Mouse (Mus musculus): ENCODE results near the gene Coa5. TPM values are rescaled to one million over a fixed set of nuclear protein-coding genes. Genes with fewer than 3 reads are reported as not detected.

Coa5 gene
- total RNA-seq, 1 experiment from 2014 or later = 50.0 TPM

DNA sequence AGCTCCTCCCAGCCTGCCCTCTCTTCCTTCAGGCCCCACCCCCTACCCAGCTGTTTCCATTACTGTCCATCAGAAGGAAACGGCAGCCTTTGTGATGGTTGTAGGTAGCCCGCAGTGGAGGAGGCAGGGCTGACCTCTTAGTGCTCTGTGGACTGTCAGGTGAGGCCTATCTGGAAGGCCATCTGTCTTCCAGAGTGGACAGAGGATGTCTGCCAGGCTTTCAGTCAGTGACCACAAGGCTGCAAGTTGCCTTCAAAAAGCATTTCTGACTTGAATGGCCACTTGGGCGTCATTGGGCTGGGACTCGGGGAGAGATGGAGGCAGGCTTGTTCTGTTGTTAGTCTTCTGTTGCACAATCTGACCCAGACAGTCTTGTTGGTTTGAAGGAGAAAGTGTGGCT lies 50.4 kb downstream of the Coa5 start:
- ATAC-seq (ENCODE audit: extremely low read depth, insufficient number of reproducible peaks, low FRiP score, poor library complexity, severe bottlenecking) = no peak

DNA sequence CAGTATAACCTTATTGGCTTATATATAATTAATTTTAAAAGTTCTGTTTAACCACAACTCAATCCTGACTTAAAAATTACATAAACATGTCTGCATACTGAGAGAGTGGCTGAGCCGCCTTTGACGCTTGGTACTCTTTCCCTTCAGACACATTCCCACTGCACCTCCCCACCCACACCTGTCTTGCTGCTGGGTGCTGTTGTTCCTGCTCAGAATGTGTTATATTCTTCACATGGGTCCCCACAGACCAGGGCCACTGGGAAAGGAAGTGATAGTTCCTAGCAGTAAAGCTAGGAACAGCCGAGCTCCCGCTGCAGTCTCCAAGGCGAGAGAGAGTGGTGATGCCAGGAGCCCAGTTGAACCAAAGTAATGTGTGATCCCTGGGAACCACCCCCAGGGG lies 51.8 kb downstream of the Coa5 start:
- no peak for ATAC-seq (ENCODE audit: extremely low read depth, insufficient number of reproducible peaks, low FRiP score, poor library complexity, severe bottlenecking)

DNA sequence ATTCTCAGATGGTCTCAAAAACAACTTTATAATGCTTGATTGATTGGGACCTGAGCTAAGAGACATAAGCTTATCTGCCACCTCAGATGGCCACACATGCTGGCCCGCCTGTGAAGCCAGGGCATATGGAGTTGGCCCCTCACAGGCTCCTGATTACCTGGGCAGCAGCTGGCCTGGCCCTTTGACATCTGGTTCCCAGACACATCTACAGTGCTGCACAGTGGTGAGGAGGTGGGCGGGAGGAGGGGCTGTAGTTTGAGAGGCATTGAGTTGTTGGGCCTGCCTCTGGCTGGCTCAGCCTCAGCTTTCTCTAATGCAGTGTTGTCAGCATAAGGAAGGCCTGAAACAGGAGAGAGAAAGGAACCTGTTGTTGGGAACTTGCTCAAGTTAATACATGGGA lies 53.2 kb downstream of the Coa5 start:
- ATAC-seq (ENCODE audit: extremely low read depth, insufficient number of reproducible peaks, low FRiP score, poor library complexity, severe bottlenecking) = no peak

DNA sequence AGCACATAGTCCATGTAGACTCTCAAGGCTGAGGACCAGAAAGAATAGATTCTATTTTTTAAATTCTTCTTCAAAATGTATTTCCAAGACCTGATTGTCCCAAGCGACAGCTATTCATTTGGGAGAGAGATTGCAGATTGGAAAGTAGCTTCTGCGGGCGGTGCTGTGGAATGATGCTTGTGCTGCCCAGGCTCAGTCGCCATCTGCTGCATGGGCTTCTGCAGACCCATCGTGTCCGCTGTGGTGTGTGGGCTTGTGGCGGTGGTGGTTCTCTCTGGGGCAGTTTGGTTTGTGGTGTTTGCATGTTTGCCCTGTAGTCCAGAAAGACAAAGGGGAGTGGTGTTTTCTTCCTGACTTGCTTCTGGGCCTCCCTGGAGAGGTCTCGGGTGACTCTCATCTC lies 53.7 kb downstream of the Coa5 start:
- no peak for ATAC-seq (ENCODE audit: extremely low read depth, insufficient number of reproducible peaks, low FRiP score, poor library complexity, severe bottlenecking)

DNA sequence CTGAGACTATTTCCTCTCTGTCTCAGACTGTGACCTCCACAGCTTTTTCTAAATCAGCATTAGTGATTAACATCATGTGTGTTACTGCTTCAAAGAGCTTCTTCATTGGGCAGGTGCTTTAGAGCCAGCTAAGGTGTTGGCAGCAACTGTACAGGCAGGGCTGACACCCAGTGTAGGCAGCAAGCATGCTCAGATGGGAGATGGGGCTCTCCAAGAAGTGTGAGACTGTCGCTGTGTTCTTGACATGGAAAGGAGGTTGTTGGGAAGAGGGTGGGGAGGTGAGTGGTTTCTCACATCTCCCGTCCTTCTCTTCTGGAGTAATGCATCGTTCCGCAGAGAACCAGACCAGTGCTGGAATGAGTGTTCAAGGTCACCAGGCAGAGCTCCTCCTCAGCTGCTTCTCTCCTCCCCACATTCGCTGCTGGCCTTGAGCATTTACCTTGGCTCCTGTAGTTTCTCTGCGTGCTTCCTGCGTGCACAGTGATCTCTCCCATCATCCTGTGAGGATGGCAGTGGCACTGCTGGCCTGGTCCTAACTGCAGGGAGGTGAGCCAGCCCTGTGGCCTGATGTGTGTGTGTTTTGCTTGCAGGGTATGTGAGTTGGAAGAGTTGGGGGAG lies 61.0 kb downstream of the Coa5 start:
- no peak for ATAC-seq (ENCODE audit: extremely low read depth, insufficient number of reproducible peaks, low FRiP score, poor library complexity, severe bottlenecking)

DNA sequence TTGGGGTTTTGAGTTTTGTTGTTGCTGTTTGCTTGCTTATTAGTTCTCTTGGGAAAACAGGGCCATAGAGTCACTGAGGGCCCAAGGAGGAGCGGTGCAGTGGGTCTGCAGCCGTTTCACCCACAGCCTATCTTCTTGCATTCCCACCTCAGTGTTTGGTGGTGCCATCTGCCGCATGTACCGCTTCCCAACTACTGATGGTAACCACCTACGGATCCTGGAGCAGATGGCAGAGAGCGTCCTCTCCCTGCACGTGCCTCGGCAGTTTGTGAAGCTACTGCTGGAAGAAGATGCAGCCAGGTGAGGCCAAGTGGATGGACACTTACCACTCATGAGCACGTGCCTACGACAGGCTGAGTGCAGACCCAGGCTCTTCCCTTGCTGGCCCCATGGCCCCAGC lies 61.8 kb downstream of the Coa5 start:
- ATAC-seq (ENCODE audit: extremely low read depth, insufficient number of reproducible peaks, low FRiP score, poor library complexity, severe bottlenecking) = no peak

Other genes starting within 250 kb of the Coa5 start
- not detected in 2 replicates for gene Cnga3, start 215.7 kb downstream of the Coa5 start, total RNA-seq (2017)
- 28.5 and 32.6 TPM in 2 replicates for gene Inpp4a, start 130.2 kb downstream of the Coa5 start, total RNA-seq (2017)
- gene Unc50, start within 50 bp of the Coa5 start, total RNA-seq (2017) = 52.3 and 57.2 TPM in 2 replicates
- gene Mgat4a, start 110.9 kb upstream of the Coa5 start, total RNA-seq (2017) = 47.6 and 53.8 TPM in 2 replicates